Mouse (Mus musculus): Measurements from ENCODE around the gene Med16.

- TF ChIP-seq ZNF384 (IDR thresholded peaks at IDR 0.05; ENCODE audit: low read depth, low read length) (no peak), MAFK (IDR thresholded peaks at IDR 0.05; ENCODE audit: insufficient read depth, low read depth, low read length) (no peak), HCFC1 (IDR thresholded peaks at IDR 0.05; ENCODE audit: borderline replicate concordance, insufficient read depth, low read length) (no peak), CHD2 (IDR thresholded peaks at IDR 0.05; ENCODE audit: low read depth, low read length) (no peak), ZC3H11A (IDR thresholded peaks at IDR 0.05; ENCODE audit: borderline replicate concordance, low read depth, low read length) (no peak)
Observed at GRCm38 (mm10) chr10:79918231-79919078, 9.7 kb upstream of the Med16 start.
